Mouse (Mus musculus): ENCODE data around the gene Ces1e. TPM values are rescaled to one million over a fixed set of nuclear protein-coding genes. Genes with fewer than 3 reads are reported as not detected.

Ces1e gene
- not detected for total RNA-seq (2023)

GRCm38 (mm10) chr8:93229446-93229845, at the start of gene Ces1e:
Gene Ces1e (minus strand): TSS chr8:93229619.

GRCm38 (mm10) chr8:93197685-93198525, 31.5 kb downstream of the Ces1e start, which contains the start of gene Ces1d:
Gene Ces1d (minus strand): TSS chr8:93197838.

Other genes with a start within 250 kb of the Ces1e start
- not detected for gene Ces1a, start 181.4 kb downstream of the Ces1e start, total RNA-seq (2023)
- not detected for gene Ces1b, start 149.6 kb downstream of the Ces1e start, total RNA-seq (2023)
- not detected for gene Ces1c, start 98.3 kb downstream of the Ces1e start, total RNA-seq (2023)
- gene Ces1d, start 31.8 kb downstream of the Ces1e start, total RNA-seq (2023) = not detected
- not detected for gene Ces1f, start 50.1 kb upstream of the Ces1e start, total RNA-seq (2023)
- gene Ces1g, start 107.7 kb upstream of the Ces1e start, total RNA-seq (2023) = not detected
- gene Ces1h, start 150.1 kb upstream of the Ces1e start, total RNA-seq (2023) = not detected

Data from T-cell, adult 66 days (primary cell).